Mouse (Mus musculus) lung, postnatal 4 days (tissue): ENCODE data around the gene Olfr1505.

ENCODE experiments used
- DNase-seq, 2 experiments: peaks; one replicate each; pipeline ENCODE4 v3.0.0; 2021

The Olfr1505 gene

DNA sequence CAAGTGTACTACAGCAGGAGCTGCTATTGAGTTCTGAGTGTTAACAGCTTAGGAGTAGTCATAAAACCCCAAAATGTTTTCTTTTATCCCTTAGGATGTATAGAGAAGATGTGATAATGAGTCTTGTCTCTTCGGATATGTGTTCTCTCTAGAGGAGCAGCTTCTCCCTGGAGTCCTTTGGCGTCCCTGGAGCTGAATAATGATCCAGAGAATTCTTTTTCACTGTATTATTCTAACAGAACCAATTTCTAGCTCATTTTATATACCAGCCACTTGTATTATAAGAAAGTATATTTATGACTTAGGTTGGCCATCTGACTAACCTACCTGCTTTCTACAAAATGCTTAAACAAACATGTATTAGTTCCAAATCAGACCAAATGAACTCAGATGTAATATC is at the start of gene Olfr1505:
Gene Olfr1505 (plus strand): TSS at position 301 of the 400 bp plus-strand sequence.
- no peak for DNase-seq

DNA sequence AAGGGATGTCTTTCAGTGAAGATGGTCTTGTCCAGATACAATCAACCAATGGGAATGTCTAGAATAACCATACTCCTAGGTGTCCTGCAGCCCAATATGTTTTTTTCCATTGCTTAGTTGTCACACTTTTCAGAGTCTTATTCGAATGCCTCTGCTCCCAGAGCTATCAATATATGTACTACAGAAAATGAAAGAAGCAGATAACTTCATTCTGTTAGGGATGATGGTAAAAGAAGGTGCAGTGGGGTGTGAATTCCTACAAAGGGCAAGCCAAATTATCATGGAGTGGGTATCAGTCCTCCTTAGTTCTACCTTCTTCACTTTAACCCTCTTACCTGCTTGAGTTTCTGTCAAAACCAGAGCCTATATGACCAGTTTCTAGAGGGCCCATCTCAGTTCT is 15.5 kb upstream of the Olfr1505 start, which contains the start of gene Olfr1504:
Gene Olfr1504 (minus strand): TSS at position 101 of the 400 bp plus-strand sequence.
- no peak for DNase-seq
